Mouse (Mus musculus) gastrocnemius, postnatal 25 days (tissue): ENCODE measurements at regions not wholly inside any gene's neighbourhood (a gene's known extent, or its start where the extent isn't known, plus 50 kb on each side); places are given as distances from the start of the nearest gene placed in this dataset.
A peak's percentile ranks its signal among the peaks of the same experiment; 100 is the strongest.
"Not testable (repeated sequence)": the region's sequence is repeated elsewhere in the genome, so short reads cannot be mapped to it uniquely, and the experiment has no call there.

Experiments
- DNase-seq: peaks from one replicate; pipeline ENCODE4 v3.0.0; 2022

DNA sequence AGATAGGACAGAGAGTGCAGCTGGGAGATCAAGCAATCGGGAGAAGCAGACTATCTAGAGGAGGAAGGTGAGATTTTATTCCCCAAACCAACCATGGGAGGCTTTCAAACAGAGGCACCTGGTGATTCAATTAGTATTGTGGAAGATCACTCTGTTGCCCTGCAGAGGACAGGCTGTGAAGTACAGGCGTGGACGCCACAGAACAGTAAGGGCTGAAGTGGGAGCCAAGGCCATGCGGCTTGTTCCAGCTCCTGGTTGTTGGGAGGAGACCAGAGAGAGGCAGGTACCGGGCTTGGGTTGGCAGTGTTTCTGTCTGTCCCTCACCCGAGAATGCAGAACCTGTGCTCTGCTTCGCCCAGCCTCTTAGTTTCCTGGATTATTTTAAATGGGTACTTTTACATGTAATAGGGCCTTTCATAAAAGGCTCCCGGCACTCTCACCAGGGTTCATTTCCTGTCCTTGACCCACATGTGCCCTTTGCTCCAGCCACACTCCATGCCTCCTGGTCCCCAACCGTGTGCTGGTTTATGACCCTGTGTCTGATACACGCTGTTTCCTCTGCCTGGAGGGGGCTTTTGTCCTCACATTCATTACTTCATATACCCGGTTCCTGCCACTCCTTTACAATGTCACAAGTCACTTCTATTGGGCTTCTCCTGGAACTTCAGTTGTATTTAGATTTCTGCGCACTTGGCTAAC, 58.3 kb downstream of the Vcpkmt start:
- DNase-seq: peak; percentile 51

DNA sequence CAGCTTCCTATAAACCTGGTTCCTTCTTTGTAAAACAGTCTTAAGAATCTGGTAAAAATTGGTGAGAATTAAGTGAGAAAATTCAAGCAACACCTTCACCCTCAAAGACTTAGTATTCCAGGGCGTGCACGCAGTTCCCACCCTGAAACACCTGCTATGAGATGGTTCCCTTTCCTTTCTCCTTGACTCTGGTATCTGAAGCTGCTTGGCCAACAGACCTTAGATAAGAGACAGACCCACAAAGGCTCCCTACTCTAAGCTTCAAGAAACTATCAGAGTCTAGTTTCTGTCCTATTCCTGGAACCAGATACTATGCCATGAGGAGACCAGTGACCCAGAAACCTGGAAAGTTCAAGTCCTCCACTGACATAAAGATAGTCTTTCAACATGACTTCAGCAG, 63.0 kb downstream of the Vcpkmt start:
- DNase-seq: no peak

DNA sequence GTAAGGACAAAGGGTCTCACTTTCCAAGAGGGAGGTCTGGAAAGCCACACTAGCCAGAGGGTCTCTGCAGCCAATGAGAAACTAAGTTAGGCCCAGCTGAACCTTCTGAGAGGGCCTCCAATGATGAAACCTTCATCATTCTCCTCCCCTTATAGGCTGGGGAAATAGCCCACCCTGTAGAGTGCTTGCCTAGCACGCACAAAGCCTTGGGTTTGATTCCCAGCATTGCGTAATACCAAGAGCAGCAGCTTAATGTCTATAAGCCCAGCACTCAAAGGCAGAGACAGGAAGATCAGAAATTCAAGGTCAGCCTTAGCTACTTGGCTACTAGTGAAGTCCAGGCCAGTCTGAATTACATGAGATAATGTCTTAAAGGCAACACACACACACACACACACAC, 63.8 kb downstream of the Vcpkmt start:
- no peak for DNase-seq

DNA sequence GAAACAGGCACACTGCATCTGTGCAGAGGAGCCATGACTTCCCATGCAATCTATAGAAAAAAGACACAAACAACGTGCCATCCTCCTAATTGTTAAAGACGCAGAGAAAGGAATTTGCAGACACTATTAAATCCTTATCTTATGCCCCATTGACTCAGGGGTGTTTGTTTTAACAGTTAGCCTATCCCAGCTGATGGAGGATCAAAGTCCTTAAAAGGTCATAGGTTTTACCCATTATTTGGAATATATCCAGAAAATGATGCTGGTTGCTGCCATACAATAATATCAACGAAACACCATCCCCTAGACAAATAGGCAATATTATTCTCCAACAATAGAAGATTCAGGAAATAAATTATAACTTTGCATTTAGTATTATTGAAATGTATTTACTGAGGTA, 65.2 kb downstream of the Vcpkmt start:
- no peak for DNase-seq

DNA sequence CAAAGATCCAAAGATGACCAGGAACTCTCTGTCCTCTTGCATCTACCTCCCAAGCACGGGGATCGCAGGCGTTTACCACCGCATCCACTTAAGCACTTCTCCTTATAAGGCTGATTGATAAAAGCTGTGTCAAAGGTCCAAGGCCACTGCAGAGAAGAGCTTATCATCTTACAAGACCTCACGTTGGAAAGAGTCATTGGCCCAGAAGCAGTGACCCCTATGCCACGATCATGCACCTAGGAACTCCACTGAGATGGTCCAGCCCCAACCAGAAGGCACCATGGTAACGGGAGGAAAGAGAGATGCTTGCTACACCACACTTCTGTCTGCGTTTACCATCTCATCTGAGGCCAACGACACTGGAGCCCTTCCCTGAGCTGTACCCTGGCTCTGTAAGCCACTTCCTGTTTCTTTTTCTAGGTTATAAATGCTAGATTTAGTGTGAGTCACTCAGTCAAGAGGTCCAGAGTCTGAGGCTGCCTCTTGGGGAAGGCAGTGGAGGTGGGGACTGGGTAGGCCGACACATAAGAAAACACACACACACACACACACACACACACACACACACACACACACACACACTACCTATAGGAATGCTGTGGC, 66.4 kb downstream of the Vcpkmt start:
- DNase-seq: no peak

DNA sequence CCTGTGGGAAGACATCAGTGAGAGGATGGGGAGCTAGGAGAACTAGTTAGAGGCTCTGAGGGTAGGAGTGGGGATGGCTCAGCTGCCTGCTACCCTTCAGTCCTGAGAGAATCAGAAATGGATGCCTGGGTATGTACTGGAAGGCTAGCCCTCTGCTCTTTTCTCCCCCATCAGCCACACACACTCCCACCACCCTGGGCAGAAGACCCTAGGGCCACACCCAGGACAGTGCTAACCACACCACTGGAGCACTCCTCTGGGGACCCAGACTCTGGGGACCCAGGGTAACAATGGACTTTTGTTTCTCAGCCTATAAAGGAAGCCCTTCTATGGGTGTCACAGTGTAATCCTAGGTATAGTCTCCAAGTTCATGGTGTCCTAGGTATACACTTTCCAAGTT, 67.0 kb downstream of the Vcpkmt start:
- DNase-seq: no peak

DNA sequence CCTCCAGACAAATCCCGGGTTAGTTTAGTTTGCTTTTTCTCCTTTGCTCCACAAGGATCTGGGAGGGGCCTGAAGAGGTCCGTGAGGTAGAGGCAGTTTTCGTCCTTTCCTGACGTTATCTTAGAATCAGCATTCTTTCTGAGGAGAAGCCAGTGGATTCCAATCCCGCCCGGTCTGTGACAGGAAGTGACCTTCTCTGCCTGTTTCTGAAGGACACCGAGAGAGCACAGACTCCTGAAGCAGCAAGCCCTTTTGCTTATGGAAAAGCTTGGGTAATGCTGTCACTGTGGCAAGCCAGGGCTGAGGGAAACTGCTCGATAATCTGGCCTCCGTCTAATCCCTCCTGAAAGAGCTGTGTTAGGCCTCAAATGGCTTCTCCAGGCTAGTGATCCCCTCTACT, 67.7 kb downstream of the Vcpkmt start:
- no peak for DNase-seq

DNA sequence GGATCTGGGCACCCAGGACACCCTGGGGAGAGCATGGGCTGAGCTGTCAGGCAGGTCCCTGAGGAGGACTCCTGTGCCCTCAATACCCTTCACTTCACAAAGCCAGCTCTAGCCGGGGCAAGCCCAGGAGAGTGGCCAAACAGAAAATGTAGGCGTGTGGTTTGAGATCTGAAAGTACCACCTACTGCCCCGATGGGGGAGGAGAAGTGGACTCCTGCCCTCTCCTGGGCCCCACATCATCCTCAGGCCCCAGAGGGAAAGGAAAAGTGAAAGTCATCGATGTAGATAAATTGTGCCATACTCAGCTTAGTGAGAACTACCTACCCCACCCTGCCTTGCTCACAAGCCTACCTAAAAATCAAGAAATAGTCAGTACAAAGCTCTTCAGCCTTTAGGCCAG, 69.7 kb downstream of the Vcpkmt start:
- DNase-seq: no peak

DNA sequence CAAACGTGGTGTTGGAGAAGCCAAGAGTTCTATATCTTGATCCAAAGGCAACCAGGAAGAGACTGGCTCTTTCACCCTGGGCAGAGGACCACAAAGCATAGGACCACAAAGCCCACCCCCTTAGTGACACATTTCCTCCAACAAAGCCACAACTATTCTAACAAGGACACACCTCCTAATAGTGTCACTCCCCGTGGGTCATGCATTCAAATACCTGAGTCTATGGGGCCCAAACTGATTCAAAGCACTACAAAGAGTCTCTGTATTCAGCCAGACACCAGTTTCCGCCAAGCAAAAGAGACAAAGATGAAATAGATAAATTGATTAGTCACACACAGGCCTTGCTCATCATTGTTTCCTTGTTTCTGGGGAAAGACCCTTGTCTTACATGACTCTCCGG, 72.1 kb downstream of the Vcpkmt start:
- DNase-seq: no peak

DNA sequence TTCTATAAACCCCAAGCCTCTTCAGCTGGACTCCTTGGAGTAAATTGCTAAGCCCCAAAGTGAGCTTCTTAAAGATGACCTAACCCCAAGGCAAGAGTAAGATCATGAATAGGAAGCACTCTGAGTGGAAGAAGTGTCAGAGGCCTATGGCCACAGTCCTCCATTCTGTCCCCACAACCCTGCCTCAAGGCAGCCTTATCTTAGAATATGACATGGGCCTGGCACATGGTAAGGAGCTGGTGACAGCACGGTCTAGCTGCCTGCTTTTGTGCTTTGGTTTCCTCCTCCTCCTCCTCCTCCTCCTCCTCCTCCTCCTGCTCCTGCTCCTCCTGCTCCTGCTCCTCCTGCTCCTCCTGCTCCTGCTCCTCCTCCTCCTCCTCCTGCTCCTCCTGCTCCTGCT, 73.6 kb downstream of the Vcpkmt start:
- not testable (repeated sequence) for DNase-seq

DNA sequence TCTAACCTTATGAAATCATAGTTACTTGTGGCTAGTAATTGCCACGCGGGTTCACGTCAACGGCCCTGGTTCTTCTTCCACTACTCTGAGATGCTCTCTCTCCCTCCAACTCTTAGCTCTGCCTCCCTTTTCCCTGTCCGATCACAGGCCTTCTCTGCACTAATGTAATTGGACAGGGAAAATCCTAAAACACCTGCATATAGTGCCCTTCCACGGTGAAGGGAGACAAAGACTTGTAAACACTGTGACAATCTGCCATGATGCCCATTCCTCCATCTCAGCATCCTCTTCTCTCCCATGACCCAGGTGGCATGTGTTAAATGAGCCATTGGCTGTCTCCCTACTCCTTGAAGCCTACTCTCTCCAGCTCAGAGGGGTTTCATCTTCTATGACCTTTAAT, 74.9 kb downstream of the Vcpkmt start:
- no peak for DNase-seq

DNA sequence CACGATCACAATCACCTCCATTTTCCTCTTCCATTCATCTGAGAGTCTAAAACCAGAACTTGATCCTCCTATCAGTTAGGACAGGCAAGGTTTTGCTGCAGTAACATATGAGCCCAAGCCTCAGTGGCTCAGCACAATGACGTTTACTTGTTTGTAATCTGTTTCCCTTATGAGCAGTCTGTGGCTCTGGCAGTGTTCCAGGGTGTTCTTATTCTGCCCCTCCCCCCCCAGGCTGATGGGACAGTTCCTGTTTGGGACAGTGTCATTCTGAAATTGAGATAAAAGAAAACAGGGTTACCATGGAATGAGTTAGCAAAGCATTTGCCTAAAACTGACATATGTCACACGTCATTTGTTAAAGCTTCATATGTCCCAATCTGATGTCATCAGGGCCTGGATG, 75.5 kb downstream of the Vcpkmt start:
- DNase-seq: no peak

DNA sequence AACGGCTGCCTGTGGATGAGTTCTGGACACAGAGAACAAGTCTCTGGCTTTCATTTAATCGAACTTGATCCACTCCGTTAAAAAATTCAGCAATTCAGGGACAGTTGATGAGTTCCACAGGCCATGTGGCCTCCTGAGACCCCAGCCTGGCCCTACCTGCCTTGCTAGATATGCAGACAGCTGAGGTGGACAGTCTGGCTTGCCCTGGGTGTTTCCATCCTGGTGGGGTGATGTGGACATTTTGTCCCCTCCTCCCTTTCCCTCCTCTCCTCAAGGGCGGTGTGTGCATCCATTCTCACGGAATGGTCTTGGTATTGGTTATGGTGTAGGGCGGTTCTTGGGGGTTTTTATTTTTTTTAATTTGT, 80.1 kb downstream of the Vcpkmt start:
- DNase-seq: no peak

DNA sequence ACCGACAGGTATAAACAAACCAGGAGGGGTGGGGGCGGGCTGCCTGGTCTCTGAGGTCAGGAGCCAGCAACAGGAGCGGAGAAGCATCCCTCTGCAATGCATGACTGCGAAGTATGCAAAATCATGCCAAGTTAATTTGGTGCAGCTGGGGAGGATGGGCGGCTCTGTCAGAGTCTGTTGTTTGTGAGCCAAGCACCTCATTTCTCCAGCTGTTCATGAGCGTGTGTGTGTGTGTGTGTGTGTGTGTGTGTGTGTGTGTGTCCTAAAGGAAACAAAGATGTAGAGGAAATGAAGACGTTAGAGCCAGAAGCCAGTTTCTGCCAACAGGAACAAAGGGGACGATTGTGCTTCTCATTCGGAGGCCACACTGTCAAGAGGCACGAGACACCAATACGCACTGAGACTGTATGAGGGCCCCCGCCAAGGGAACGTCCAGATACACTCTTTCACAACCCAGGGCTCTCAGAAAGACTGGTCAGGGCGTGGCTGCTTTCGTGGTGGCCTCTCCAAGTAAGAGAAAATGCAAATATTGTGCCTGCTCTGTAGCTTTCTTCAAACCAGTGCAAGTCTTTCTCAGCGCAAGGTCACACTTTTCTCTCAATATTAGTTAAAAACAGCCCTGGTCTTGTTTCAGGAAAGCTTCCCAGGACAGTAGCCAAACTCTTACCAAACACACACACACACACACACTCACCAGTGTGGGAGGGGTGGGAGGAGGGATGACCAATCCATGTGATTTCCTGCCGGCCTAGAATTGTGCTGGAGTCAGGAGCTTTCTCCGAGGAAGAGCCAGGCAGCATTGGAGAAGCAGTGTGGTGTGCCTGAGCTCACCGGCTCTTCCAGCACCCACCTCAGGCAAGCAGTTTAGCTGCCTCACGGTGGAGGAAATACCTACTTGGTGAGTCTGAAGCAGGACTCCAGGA, 80.8 kb downstream of the Vcpkmt start:
- peak; percentile 89 for DNase-seq

DNA sequence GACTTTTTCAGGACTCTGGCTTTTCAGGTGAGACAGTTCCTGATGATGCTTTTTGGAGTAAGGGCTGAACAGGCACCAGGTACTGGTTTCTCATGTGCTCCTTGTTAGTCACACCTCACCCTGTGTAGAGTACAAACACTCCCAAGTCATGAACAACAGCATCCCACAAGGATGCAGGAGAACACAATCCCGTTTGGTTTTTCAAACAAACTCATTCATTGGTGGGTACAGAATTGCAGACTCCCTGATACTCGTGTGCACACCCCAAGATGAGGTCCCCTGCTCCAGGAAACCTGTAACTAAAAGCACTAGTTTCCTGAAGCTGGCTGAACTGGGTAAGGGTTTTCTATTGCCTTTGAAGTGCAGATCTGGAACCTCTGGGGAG, 81.5 kb downstream of the Vcpkmt start:
- no peak for DNase-seq

DNA sequence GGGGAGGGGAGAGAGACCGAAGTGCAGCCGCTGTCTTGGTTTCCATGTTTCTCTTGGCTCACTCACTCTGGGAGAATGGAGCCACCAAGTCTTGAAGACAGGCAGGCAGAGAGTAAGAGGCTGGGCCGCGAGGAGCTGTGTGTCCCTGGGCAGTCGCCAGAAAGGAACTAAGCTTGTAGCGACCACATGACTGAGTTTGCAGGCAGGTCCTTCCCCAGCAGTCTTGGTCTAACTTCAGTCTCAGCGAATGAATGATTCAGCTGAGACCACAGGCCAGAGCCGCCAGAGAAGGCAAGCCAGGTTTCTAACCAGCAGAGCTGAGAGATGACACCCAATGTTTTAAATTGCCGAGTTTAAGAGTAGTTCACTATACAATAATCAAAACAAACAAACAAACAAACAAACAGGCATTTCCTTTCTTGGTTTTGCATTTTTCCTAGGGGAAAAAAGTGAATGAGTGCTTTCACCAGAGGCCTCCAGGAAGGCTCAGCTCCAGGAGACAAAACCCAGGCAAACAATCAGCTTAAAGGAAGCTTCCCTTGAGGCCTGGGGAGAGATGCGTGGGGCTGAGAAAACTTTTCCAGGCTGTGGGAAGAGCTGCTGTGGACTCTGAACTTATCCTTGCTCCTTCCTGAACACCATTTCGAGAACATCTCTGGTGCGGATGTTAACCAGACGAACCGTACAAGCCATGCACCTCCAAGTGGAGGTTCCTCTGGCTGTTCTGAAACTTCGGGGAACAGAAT, 82.1 kb downstream of the Vcpkmt start:
- DNase-seq: peak; percentile 76

DNA sequence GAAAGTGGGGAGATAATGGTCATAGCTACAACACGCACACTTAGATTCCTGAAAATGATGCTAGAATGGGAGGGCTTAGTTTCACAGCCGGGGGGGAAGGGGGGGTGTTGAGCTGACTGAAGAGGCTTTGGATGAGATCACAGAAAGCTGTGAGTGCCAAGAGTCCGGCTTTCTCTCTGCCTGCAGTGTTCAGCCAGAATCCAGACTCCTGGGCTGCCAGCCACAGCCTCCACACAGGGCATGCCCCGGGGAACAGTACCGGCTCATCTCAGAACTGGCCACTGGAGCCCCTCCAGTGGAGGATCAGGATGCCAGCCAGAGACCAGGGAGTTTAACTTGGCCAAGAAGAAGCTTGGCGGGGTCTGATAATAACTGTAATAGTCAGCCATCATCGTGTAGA, 85.7 kb downstream of the Vcpkmt start:
- DNase-seq: peak; percentile 90

DNA sequence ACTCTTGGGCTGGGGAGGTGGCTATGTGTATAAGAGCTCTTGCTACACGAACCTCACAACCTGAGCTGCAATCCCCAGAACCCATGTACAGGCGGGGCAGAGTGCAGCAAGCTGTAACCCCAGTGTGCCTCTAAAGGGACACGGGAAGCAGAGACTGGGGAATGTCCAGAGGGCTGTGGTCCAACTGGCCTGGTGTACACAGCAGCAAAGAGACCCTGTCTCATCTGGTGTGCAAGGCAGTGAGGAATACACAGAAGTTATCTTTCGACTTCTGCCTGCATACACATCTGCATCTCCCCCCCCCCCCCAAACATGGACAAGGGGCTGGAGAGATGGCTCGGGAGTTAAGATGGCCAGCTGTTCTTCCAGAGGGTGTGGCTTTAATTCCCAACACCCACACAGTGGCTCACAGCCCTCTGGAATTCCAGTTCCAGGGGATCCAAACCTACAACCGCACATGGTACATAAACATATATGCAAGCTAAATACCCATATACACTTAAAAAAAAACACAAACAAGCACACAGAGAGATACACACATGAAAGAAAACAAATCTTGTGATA, 86.4 kb downstream of the Vcpkmt start:
- no peak for DNase-seq

DNA sequence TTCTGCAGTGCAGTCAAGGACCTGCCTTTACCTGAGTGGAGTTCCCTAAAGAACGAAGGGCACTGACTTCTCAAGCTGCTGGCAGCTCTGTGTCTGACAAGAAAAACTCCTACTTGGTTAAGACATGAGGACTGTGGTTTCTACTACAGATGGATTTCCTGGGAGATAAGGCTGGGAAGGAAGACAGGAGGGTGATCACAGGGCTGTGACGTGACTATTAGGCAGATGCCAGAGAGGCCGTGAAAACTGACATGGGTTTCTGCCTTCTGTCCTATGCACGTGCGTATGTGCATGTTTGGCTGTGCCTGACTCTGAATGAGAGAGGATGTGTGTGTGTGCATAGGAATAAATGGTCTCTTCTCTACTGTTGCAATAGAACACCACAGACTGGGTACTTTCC, 87.1 kb downstream of the Vcpkmt start:
- DNase-seq: no peak

DNA sequence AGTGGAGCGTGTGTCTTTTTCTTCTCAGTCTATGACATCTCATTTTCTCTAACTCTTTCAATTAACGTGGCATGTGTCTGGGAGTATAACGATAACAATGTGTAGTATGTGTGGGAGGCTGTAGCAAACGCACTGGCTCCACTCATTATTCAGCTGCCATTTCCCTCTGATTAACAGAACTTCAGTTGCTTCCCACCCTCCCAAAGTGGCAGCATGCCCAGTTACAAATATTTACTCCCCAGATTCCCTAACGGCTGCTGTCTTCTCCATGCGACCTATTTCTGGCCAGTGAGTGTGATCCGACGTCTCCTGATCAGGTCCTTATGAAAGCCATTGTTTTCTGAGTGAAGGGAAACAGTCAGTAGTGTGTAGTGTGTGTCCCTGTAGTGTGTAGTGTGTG, 88.2 kb downstream of the Vcpkmt start:
- DNase-seq: no peak

DNA sequence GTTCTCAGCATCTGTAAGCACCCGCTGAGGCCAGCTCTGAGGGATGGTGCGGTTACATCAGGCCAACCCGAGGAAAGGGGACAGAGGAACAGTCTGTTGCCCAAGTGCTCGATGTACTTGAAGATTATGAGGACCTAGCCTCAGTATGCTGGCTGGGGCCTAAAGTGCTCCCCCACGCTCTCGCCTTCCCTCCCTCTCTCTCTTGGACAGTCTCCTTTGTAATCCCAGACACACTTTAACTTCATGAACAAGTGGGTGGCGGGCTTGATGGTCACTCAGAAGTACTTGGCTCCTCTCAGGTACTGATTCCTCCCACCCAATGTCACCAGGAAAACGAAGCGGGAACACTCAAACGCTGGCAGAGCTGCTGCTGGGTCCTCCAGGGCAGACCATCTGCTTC, 93.1 kb downstream of the Vcpkmt start:
- no peak for DNase-seq

DNA sequence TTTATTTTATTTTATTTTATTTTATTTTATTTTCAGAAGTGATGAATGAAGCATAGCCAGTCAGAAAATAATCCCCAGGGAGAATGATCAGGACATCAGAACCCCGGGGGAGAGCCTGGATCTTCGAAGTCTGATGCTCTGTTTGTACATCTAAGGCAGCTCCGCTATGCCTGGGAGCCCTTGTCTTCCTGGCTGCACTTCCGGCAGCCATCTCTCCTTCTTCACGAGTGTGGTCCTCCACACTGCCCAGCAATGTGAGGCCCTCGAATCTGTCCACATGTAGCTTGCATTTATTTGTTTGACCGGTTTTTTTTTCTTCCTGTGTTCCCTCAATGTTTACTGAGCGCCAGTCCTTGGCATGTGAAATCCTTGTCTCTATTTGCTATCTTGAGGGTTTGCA, 95.9 kb downstream of the Vcpkmt start:
- DNase-seq: no peak
